Mouse (Mus musculus) testis, adult 2 months (tissue): Measurements from ENCODE around the gene Cmss1.

Experiments
- CTCF ChIP-seq: fragments of 200-500 bp; IDR thresholded peaks from 2 replicates; pipeline ENCODE4 v1.5.1; 2012; ENCODE audit warnings: low read depth, mild to moderate bottlenecking, inconsistent platforms, low read length, moderate library complexity; ENCODE audit not compliant: control insufficient read depth, insufficient read depth, insufficient replicate concordance
- POLR2A ChIP-seq: fragments of 200-500 bp; IDR thresholded peaks from 2 replicates; pipeline ENCODE4 v1.6.1; 2012; ENCODE audit warnings: low read depth, mild to moderate bottlenecking, inconsistent platforms, low read length, moderate library complexity; ENCODE audit not compliant: control insufficient read depth

GRCm38 (mm10) chr16:57438288-57438685, 168.4 kb downstream of the Cmss1 start:
- TF ChIP-seq CTCF = no peak
- TF ChIP-seq POLR2A = no peak
